Mouse (Mus musculus) bone marrow, adult 2 months (tissue): ENCODE results near the gene Man1a2.

ENCODE experiments used
- CTCF ChIP-seq: fragments of 200-500 bp; IDR thresholded peaks from 2 replicates; pipeline ENCODE4 v1.5.1; 2011; ENCODE audit warnings: low read length, control low read depth; ENCODE audit not compliant: control insufficient read depth, insufficient read depth
- POLR2A ChIP-seq: fragments of 200-500 bp; IDR thresholded peaks from 2 replicates; pipeline ENCODE4 v1.6.1; 2011; ENCODE audit warnings: low read depth, mild to moderate bottlenecking, control low read depth, low read length, borderline replicate concordance; ENCODE audit not compliant: control insufficient read depth

DNA sequence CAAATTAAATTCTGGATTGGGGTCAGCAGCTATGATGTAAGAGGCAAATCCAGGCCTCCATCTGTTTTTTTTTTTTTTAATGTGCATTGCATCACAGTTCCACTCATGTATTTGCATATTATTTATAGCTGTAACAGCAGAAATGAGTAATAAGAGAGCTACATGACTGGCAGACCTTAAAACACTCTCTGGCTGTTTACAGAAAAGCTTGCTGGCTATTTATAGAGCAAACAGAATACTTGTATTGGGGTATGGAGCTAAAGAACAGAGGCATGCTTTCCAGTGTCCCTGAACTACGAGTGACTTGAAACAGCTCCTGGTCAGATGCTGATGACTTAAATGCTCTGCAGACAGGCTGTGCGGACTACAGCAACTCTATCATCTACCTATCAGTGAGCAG is 121.7 kb downstream of the Man1a2 start:
- TF ChIP-seq CTCF (no peak), POLR2A (no peak)
